Mouse (Mus musculus) neural tube, embryonic 11.5 days (tissue): ENCODE data around the gene Cux2. TPM values are rescaled to one million over a fixed set of nuclear protein-coding genes. Genes with fewer than 3 reads are reported as not detected.

Experiments
- ATAC-seq: fragments of 200-750 bp; cut with Nextera tagmentation; 2 replicates; pipeline ENCODE4 v1.8.0; 2017; ENCODE audit warnings: moderate number of reproducible peaks, mild to moderate bottlenecking, moderate TSS enrichment, moderate library complexity; ENCODE audit not compliant: insufficient read depth, low FRiP score, low TSS enrichment
- DNase-seq: peaks from one replicate; pipeline ENCODE4 v3.0.0-alpha.2; 2015; ENCODE audit warnings: low spot score
- H3K27ac ChIP-seq: fragments of 300-500 bp; sonication (generic); 2 replicates; pipeline ENCODE4 v1.5.1; 2014; ENCODE audit warnings: low read depth, mild to moderate bottlenecking, low read length
- H3K27me3 ChIP-seq: fragments of 300-500 bp; sonication (generic); 2 replicates; pipeline ENCODE4 v1.6.1; 2014; ENCODE audit warnings: mild to moderate bottlenecking, low read length, mixed read lengths; ENCODE audit not compliant: control insufficient read depth, insufficient read depth
- H3K36me3 ChIP-seq: fragments of 300-500 bp; sonication (generic); 2 replicates; pipeline ENCODE4 v1.6.1; 2014; ENCODE audit warnings: mild to moderate bottlenecking, low read length, moderate library complexity, mixed read lengths; ENCODE audit not compliant: control insufficient read depth, insufficient read depth
- H3K4me1 ChIP-seq: fragments of 300-500 bp; sonication (generic); 2 replicates; pipeline ENCODE4 v1.6.1; 2014; ENCODE audit warnings: low read length, mixed read lengths; ENCODE audit not compliant: control insufficient read depth, insufficient read depth
- H3K4me2 ChIP-seq: fragments of 300-500 bp; sonication (generic); 2 replicates; pipeline ENCODE4 v1.6.1; 2014; ENCODE audit warnings: low read depth, mild to moderate bottlenecking, moderate library complexity
- H3K4me3 ChIP-seq: fragments of 300-500 bp; sonication (generic); 2 replicates; pipeline ENCODE4 v1.5.1; 2014; ENCODE audit warnings: low read depth, low read length
- H3K9ac ChIP-seq: fragments of 300-500 bp; sonication (generic); 2 replicates; pipeline ENCODE4 v1.6.1; 2014; ENCODE audit warnings: mild to moderate bottlenecking, low read length
- H3K9me3 ChIP-seq: fragments of 300-500 bp; sonication (generic); 2 replicates; pipeline ENCODE4 v1.6.1; 2016; ENCODE audit warnings: low read length; ENCODE audit not compliant: control insufficient read depth
- WGBS: fragments of 180-500 bp; shearing (Covaris S2); extraction: QIAGEN DNeasy Blood & Tissue Kit; methylation state at CpG from one replicate; pipeline ENCODE4 v1.1.7; 2014; 5-methylcytosine and 5-hydroxymethylcytosine counted together
- polyA plus RNA-seq: library from polyadenylated mRNA; unstranded; fragments of >200 nt; fragmentation: Nextera tagmentation; extraction: Ambion mirVana; gene quantifications from 2 replicates; pipeline ENCODE4 v1.2.1, GENCODE M21; 2014

Cux2 gene
- polyA plus RNA-seq, 1 experiment from 2014 or later, result 12.7 TPM

DNA sequence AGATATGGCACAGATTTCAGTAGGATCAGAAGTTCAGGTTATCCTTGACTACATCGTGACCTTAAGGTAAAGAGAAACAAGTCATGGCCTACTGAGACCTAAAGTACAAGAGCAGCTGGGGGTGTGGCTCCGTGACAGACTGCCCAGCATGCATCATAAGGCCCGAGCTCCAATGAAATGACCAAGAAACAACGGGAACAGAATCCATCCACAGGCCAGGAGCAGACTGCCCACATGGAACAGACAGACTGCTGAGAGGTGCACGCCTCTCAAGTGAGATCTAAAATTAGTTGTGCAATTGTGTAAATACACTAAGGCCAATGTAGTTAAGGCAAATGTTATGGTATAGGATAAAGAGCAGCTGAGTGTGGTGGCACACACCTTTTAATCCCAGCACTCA, 228.3 kb downstream of the Cux2 start:
- Histone ChIP-seq H3K27me3 (no peaks in the 10 kb centered on the region), H3K4me1 (no peaks in the 10 kb centered on the region), H3K27ac (no peak overlapping the region), H3K9ac (no peak overlapping the region), H3K36me3 (peaks cover 17% of the 10 kb centered on the region), H3K4me2 (no peak overlapping the region), H3K4me3 (no peak overlapping the region), H3K9me3 (no peaks in the 10 kb centered on the region)
- no peak for ATAC-seq
- no peak for DNase-seq
- WGBS, result 73% methylated on average over 5 of the region's 5 CpGs

- Histone ChIP-seq H3K4me2 (no peak overlapping the region), H3K4me3 (no peak overlapping the region), H3K9ac (no peak overlapping the region), H3K27ac (no peak overlapping the region), H3K36me3 (peaks cover 21% of the 10 kb centered on the region), H3K27me3 (no peaks in the 10 kb centered on the region), H3K4me1 (no peaks in the 10 kb centered on the region), H3K9me3 (no peaks in the 10 kb centered on the region)
- WGBS, result 84% methylated on average over 5 of the region's 5 CpGs
- DNase-seq (no peak), ATAC-seq (no peak)
Measured at GRCm38 (mm10) chr5:121821116-121821515, 228.8 kb downstream of the Cux2 start.

GRCm38 (mm10) chr5:121820657-121821056, 229.2 kb downstream of the Cux2 start:
- no peaks in the 10 kb centered on the region for H3K9me3 ChIP-seq
- no peaks in the 10 kb centered on the region for H3K4me1 ChIP-seq
- DNase-seq, result no peak
- WGBS, result 94% methylated on average over 3 of the region's 3 CpGs
- H3K27ac ChIP-seq, result no peak overlapping the region
- H3K4me2 ChIP-seq, result no peak overlapping the region
- H3K36me3 ChIP-seq, result peaks cover 22% of the 10 kb centered on the region
- H3K9ac ChIP-seq, result no peak overlapping the region
- no peak overlapping the region for H3K4me3 ChIP-seq
- H3K27me3 ChIP-seq, result no peaks in the 10 kb centered on the region
- ATAC-seq, result no peak

DNA sequence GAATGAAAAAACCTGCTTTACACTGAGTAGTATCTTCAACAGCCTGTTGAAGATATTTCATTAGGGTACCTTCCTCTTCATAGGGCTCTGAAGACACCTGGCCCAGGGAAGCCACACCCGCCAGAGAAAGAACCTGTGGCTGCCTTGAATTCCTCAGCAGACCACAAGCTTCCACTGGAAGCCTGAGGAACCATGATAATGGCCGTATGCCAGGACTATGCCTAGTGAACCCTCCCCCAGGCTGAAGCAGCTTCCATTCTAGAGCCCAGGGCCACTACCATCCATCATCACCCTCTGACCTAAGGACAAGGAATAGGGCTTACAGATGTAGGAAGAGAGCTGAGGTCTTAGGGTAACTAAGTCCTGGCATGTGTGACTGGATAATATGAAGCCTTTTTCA, 229.7 kb downstream of the Cux2 start:
- ATAC-seq, result no peak
- WGBS, result 83% methylated on average over 2 of the region's 2 CpGs
- Histone ChIP-seq H3K4me3 (no peak overlapping the region), H3K27ac (no peak overlapping the region), H3K4me1 (no peaks in the 10 kb centered on the region), H3K4me2 (no peak overlapping the region), H3K27me3 (no peaks in the 10 kb centered on the region), H3K9me3 (no peaks in the 10 kb centered on the region), H3K36me3 (peaks cover 22% of the 10 kb centered on the region), H3K9ac (no peak overlapping the region)
- no peak for DNase-seq

- WGBS, result 96% methylated on average over 5 of the region's 5 CpGs
- Histone ChIP-seq H3K4me2 (no peak overlapping the region), H3K4me3 (no peak overlapping the region), H3K36me3 (peaks cover 22% of the 10 kb centered on the region), H3K9me3 (no peaks in the 10 kb centered on the region), H3K9ac (no peak overlapping the region), H3K27ac (no peak overlapping the region), H3K27me3 (no peaks in the 10 kb centered on the region), H3K4me1 (no peaks in the 10 kb centered on the region)
- no peak for ATAC-seq
- no peak for DNase-seq
Measured at GRCm38 (mm10) chr5:121819559-121819958, 230.3 kb downstream of the Cux2 start.

DNA sequence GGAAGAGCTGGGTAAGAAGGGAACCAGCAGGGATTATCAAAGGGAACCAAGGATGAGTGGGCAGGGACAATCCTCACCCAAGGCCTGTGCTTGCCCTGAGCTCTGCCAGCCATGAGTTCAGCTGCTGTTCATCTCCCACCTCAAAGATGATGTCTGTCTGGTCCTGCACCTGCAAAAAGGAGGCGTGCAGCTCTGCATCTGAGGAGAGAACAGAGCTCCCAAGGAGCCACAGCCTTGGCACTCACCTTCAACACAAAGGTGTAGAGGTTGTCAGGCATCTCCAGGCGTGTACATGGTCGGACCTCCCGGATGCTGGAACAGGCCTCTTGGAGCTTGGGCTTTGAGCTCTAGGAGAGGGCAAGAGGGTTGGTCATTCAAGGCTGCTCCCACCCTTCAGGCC, 231.0 kb downstream of the Cux2 start:
- Histone ChIP-seq H3K36me3 (peaks cover 22% of the 10 kb centered on the region), H3K4me2 (no peak overlapping the region), H3K27me3 (no peaks in the 10 kb centered on the region)

GRCm38 (mm10) chr5:121818401-121818800, 231.5 kb downstream of the Cux2 start:
- H3K27me3 ChIP-seq, result no peaks in the 10 kb centered on the region
- H3K27ac ChIP-seq, result no peak overlapping the region
- peaks cover 23% of the 10 kb centered on the region for H3K36me3 ChIP-seq
- no peaks in the 10 kb centered on the region for H3K9me3 ChIP-seq
- no peak overlapping the region for H3K4me2 ChIP-seq
- no peaks in the 10 kb centered on the region for H3K4me1 ChIP-seq
- H3K9ac ChIP-seq, result no peak overlapping the region
- no peak for ATAC-seq
- no peak for DNase-seq
- no peak overlapping the region for H3K4me3 ChIP-seq
- 92% methylated on average over 7 of the region's 7 CpGs for WGBS

More for the DNA sequence above, 231.0 kb downstream of the Cux2 start:
- Histone ChIP-seq H3K9ac (no peak overlapping the region), H3K27ac (no peak overlapping the region), H3K9me3 (no peaks in the 10 kb centered on the region), H3K4me3 (no peak overlapping the region), H3K4me1 (no peaks in the 10 kb centered on the region)
- 95% methylated on average over 4 of the region's 4 CpGs for WGBS
- ATAC-seq (no peak), DNase-seq (no peak)

DNA sequence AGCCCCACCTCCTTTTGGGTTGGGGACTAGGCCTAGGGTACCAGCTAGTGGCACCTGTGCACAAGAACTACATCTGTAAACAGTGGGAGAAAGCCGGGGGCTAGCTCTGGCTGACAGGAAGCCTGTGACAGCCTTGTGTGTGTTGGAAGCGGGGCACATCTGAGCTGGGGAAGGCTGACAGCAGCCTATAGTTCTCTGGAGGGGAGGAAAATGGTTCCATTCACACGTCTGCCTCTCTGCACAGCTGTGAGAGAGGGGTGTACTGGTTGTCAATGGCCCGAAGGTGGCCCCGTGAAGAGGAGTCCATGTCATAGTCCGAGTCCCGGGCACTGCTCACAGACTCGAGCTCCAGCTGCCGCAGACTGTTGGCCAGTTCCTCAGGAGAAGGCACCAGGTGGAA, 232.4 kb downstream of the Cux2 start:
- Histone ChIP-seq H3K27ac (no peak overlapping the region), H3K4me3 (no peak overlapping the region), H3K36me3 (peaks cover 30% of the 10 kb centered on the region), H3K9ac (no peak overlapping the region), H3K9me3 (no peaks in the 10 kb centered on the region), H3K4me1 (no peaks in the 10 kb centered on the region), H3K4me2 (no peak overlapping the region), H3K27me3 (no peaks in the 10 kb centered on the region)
- 87% methylated on average over 9 of the region's 9 CpGs for WGBS
- ATAC-seq, result no peak
- no peak for DNase-seq

DNA sequence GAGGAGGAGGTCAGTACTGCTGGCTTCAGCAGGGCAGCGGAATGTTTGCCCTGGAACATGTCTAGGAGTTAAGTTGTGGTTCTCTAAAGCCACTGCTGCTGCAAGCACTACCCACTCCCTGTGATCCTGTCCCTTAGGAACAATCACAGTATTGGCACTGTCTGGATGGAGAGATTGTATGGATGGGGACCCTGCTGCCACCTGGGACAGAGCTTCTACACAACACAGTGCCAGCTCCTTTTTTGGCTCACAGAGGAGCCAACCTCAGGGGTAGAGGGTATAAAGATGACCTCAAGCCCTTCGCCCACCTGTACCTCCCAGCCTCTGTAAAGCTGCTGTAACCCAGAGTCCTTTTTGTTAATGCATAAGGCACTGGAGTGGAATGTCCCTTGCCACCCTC, 233.3 kb downstream of the Cux2 start:
- ATAC-seq (no peak), DNase-seq (no peak)
- H3K27ac ChIP-seq, result no peak overlapping the region
- no peaks in the 10 kb centered on the region for H3K4me1 ChIP-seq
- no peak overlapping the region for H3K4me3 ChIP-seq
- H3K36me3 ChIP-seq, result peaks cover 39% of the 10 kb centered on the region
- H3K4me2 ChIP-seq, result no peak overlapping the region
- H3K9me3 ChIP-seq, result no peaks in the 10 kb centered on the region
- no peak overlapping the region for H3K9ac ChIP-seq
- H3K27me3 ChIP-seq, result no peaks in the 10 kb centered on the region
- 95% methylated on average over 2 of the region's 2 CpGs for WGBS
